Mouse (Mus musculus) G1E (cell line): ENCODE measurements around the gene Top3a. TPM values are rescaled to one million over a fixed set of nuclear protein-coding genes. Genes with fewer than 3 reads are reported as not detected.
"Not testable (repeated sequence)": the region's sequence is repeated elsewhere in the genome, so short reads cannot be mapped to it uniquely, and the experiment has no call there.

ENCODE experiments used
- ATAC-seq: 2 replicates; pipeline ENCODE4 v1.8.0; 2016; ENCODE audit warnings: mild to moderate bottlenecking; ENCODE audit not compliant: insufficient number of reproducible peaks, poor library complexity, low FRiP score, severe bottlenecking; ENCODE audit errors: extremely low read depth
- DNase-seq: peaks from one replicate; pipeline ENCODE4 v3.0.0; 2012; ENCODE audit warnings: low spot score
- H3K27me3 ChIP-seq: 2 replicates; pipeline ENCODE4 v1.6.1; 2012; ENCODE audit warnings: mild to moderate bottlenecking, low read length, inconsistent platforms; ENCODE audit not compliant: insufficient read depth
- H3K36me3 ChIP-seq: replicated peaks from 2 replicates; pipeline ENCODE3; 2012; ENCODE audit warnings: mild to moderate bottlenecking, inconsistent platforms
- H3K4me1 ChIP-seq: 2 replicates; pipeline ENCODE4 v1.6.1; 2012; ENCODE audit warnings: low read depth, low read length, inconsistent platforms, mixed read lengths; ENCODE audit not compliant: insufficient read depth
- H3K4me3 ChIP-seq: 2 replicates; pipeline ENCODE4 v1.5.1; 2012; ENCODE audit warnings: low read depth, mild to moderate bottlenecking, inconsistent platforms, low read length, moderate library complexity, mixed read lengths
- H3K9me3 ChIP-seq: replicated peaks from 2 replicates; pipeline ENCODE4 v1.6.1; 2012; ENCODE audit warnings: inconsistent platforms
- CTCF ChIP-seq: IDR thresholded peaks from 2 replicates; pipeline ENCODE4 v1.5.1; 2012; ENCODE audit warnings: low read depth, low read length, inconsistent platforms, mixed read lengths
- GATA1 ChIP-seq: IDR thresholded peaks from 2 replicates; pipeline ENCODE4 v1.6.1; 2012; ENCODE audit warnings: borderline replicate concordance, low read length, inconsistent platforms, mixed read lengths
- GATA2 ChIP-seq: IDR thresholded peaks from 2 replicates; pipeline ENCODE4 v1.6.1; 2012; ENCODE audit warnings: low read depth, low read length, inconsistent platforms, borderline replicate concordance
- POLR2AphosphoS5 ChIP-seq: IDR thresholded peaks from 2 replicates; pipeline ENCODE4 v1.6.1; 2012; ENCODE audit warnings: low read depth, low read length, inconsistent platforms; ENCODE audit not compliant: insufficient replicate concordance
- TAL1 ChIP-seq: conservative IDR thresholded peaks from 2 replicates; pipeline ENCODE4 v1.6.1; 2012; ENCODE audit warnings: low read depth, low read length, inconsistent platforms, mixed read lengths
- polyA plus RNA-seq: library from polyadenylated mRNA; stranded (reverse); fragments of >175 nt; gene quantifications from 2 replicates; pipeline ENCODE4 v1.2.3, GENCODE M21; 2012
- total RNA-seq, 2 experiments: library from RNA; stranded (forward) in 1 of 2; stranded (reverse) in 1 of 2; fragments of 200-1000 nt in 1 of 2; fragments of >200 nt in 1 of 2; fragmentation: Nextera tagmentation in 1 of 2; gene quantifications; 2 replicates each; pipeline ENCODE4 v1.2.3; 2014 to 2017

Top3a gene
- total RNA-seq (2014; fragmentation: Nextera tagmentation) (20.3 and 24.0 TPM in 2 replicates), total RNA-seq (2017) (20.3 and 24.0 TPM in 2 replicates), polyA plus RNA-seq (8.4 and 11.1 TPM in 2 replicates)

GRCm38 (mm10) chr11:60776829-60777740 is at the start of gene Top3a, which contains the start of gene Smcr8:
Top3a (minus strand) TSS chr11:60777365.
Smcr8 (plus strand) TSS chr11:60777524.
- DNase-seq (peak; percentile 82), ATAC-seq (peak; percentile 91)
- no peaks in the 10 kb centered on the region for H3K9me3 ChIP-seq
- H3K4me3 ChIP-seq, result peak within 1 kb of the TSS; percentile 96
- no peak for TF ChIP-seq CTCF
- no peak for TF ChIP-seq GATA2
- no peak for TF ChIP-seq POLR2AphosphoS5
- no peak for TF ChIP-seq GATA1
- no peak for TF ChIP-seq TAL1
- peaks cover 69% of the 10 kb centered on the region for H3K4me1 ChIP-seq
- H3K27me3 ChIP-seq, result no peaks in the 10 kb centered on the region
- H3K36me3 ChIP-seq, result peaks cover 41% of the 10 kb centered on the region

DNA sequence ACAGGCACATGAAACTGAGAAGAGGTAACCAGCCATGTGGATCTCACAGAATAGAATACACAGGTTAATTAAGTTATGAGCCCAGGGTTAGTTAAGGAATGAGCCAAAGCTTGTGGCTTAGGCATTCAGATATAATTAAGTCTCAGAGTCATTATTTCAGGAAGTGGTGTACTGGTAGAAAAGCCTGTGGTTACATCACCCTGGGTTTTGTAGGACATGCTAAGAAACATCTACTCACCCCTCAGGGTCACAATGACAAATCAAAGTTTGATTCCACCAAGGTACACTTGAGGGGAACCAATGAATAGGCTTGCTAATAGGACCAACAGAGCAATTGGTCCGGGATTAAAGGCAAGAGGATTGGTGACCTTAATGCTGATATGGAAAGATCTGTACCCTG is 49.5 kb upstream of the Top3a start:
- H3K4me1 ChIP-seq, result peaks cover 16% of the 10 kb centered on the region
- H3K4me3 ChIP-seq, result no peak overlapping the region
- DNase-seq, result no peak
- TF ChIP-seq GATA2 (no peak), GATA1 (no peak), CTCF (no peak), TAL1 (no peak), POLR2AphosphoS5 (no peak)
- no peak for ATAC-seq
- H3K36me3 ChIP-seq, result peaks cover 4% of the 10 kb centered on the region
- peaks cover 4% of the 10 kb centered on the region; the same call in 1 of the 2 replicates for H3K27me3 ChIP-seq
- H3K9me3 ChIP-seq, result no peaks in the 10 kb centered on the region

DNA sequence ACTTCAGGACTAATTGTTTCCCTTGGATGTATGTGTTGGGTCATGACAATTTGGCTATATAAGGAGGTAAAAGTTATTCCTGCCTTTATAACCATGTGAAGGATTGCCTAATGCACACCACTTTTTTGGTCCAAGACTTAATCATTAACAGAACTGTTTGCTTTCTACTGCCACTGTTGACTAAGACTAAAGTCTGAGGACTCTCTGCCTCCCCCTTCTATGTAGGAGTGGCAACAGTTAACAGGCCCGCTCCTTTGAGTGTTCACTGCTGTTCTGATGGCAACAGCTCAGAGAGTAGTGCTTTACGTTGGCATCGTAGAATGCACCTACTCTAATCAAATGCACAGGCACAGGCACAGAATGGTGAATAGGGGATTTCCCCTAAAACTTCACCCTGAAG is 48.0 kb upstream of the Top3a start:
- H3K9me3 ChIP-seq, result no peaks in the 10 kb centered on the region
- H3K4me3 ChIP-seq, result no peak overlapping the region
- no peaks in the 10 kb centered on the region for H3K36me3 ChIP-seq
- H3K4me1 ChIP-seq, result peaks cover 10% of the 10 kb centered on the region; the same call in 1 of the 2 replicates
- ATAC-seq (no peak), DNase-seq (no peak)
- peaks cover 6% of the 10 kb centered on the region; the same call in 1 of the 2 replicates for H3K27me3 ChIP-seq
- TF ChIP-seq TAL1 (no peak), GATA1 (no peak), GATA2 (no peak), POLR2AphosphoS5 (no peak), CTCF (no peak)

DNA sequence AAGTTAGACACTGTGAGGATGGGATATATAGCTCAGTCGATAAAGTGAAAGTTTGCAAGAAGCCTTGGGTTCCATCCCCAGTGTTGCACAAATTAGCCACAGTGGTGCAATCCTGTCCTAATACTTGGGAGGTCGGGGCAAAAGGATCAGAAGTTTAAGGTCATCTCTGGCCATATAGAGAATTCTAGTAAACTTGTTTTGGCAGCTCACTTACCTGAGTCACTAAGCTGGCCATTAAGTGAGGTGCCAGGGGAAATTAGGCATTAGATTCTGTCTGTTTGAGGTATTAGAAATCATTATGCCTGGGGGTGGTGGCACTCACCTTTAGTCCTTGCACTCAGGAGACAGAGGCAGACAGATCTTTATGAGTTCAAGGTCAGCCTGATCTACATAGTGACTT is 46.6 kb upstream of the Top3a start:
- no peaks in the 10 kb centered on the region for H3K9me3 ChIP-seq
- peaks cover 8% of the 10 kb centered on the region; the same call in 1 of the 2 replicates for H3K4me1 ChIP-seq
- no peak overlapping the region for H3K4me3 ChIP-seq
- no peak for TF ChIP-seq GATA2
- TF ChIP-seq CTCF, result no peak
- no peak for TF ChIP-seq TAL1
- no peak for TF ChIP-seq GATA1
- TF ChIP-seq POLR2AphosphoS5, result no peak
- H3K27me3 ChIP-seq, result peaks cover 11% of the 10 kb centered on the region; the same call in 1 of the 2 replicates
- no peaks in the 10 kb centered on the region for H3K36me3 ChIP-seq
- DNase-seq (no peak), ATAC-seq (no peak)

GRCm38 (mm10) chr11:60816398-60816797 is 39.2 kb upstream of the Top3a start:
- no peak overlapping the region for H3K4me3 ChIP-seq
- H3K36me3 ChIP-seq, result no peaks in the 10 kb centered on the region
- H3K4me1 ChIP-seq, result peaks cover 6% of the 10 kb centered on the region
- DNase-seq (no peak), ATAC-seq (no peak)
- H3K27me3 ChIP-seq, result peaks cover 28% of the 10 kb centered on the region
- no peak for TF ChIP-seq TAL1
- TF ChIP-seq CTCF, result no peak
- no peak for TF ChIP-seq GATA1
- TF ChIP-seq POLR2AphosphoS5, result no peak
- TF ChIP-seq GATA2, result no peak
- H3K9me3 ChIP-seq, result no peaks in the 10 kb centered on the region

GRCm38 (mm10) chr11:60811618-60812017 is 34.5 kb upstream of the Top3a start, which contains the start of gene Shmt1:
Shmt1 (minus strand) TSS chr11:60811718.
- peaks cover 44% of the 10 kb centered on the region for H3K4me1 ChIP-seq
- ATAC-seq, H3K9me3 ChIP-seq, H3K27me3 ChIP-seq, DNase-seq: not testable (repeated sequence)
- H3K4me3 ChIP-seq, result peak within 1 kb of the TSS; percentile 73
- H3K36me3 ChIP-seq, result peaks cover 21% of the 10 kb centered on the region
